Comparison of ENCODE assay signal across 14 mouse cellular contexts in genomic region chr6:86827432-86827831, GRCm38 (mm10). TPM values are rescaled to one million over a fixed set of nuclear protein-coding genes. Genes with fewer than 3 reads are reported as not detected.
DNase-seq lines count a peak whose midpoint lies in the region; ATAC-seq and TF ChIP-seq lines count a peak whose summit lies in the region.
"Had no signal": no experiment of that assay in that cellular context is flagged by ENCODE, and none has a peak within 500 bp of the region (broad histone marks: within the 10 kb centered on the region; RNA-seq: fewer than 3 reads in every experiment).

No protein-coding gene starts in this region.

- ATAC-seq in liver, postnatal 0 days = no peak
- ATAC-seq in megakaryocyte, adult 5-6 weeks (ENCODE audit: poor library complexity, severe bottlenecking) = no peak
- ATAC-seq: forebrain, postnatal 0 days; midbrain, embryonic 13.5 days had no signal

- no peak overlapping the region for H3K9ac ChIP-seq in liver, postnatal 0 days (replicated peaks)
- H3K9ac ChIP-seq: embryonic facial prominence, embryonic 13.5 days; forebrain, postnatal 0 days; midbrain, embryonic 13.5 days had no signal

- H3K27me3 ChIP-seq in liver, postnatal 0 days (ENCODE audit: insufficient read depth, low read length) = no peaks in the 10 kb centered on the region

- H3K36me3 ChIP-seq in liver, postnatal 0 days (replicated peaks; ENCODE audit: insufficient read depth, low read length) = no peaks in the 10 kb centered on the region
- H3K36me3 ChIP-seq: embryonic facial prominence, embryonic 13.5 days; midbrain, embryonic 13.5 days had no signal

- H3K9me3 ChIP-seq in liver, postnatal 0 days (ENCODE audit: low read length) = no peaks in the 10 kb centered on the region
- H3K9me3 ChIP-seq: embryonic facial prominence, embryonic 13.5 days; midbrain, embryonic 13.5 days had no signal

- WGBS in liver, postnatal 0 days (ENCODE audit: insufficient replicate concordance) = 85% methylated on average over 2 of the region's 2 CpGs

- TF ChIP-seq EP300 in liver, postnatal 0 days (IDR thresholded peaks at IDR 0.05; ENCODE audit: low read depth) = no peak

- H3K4me3 ChIP-seq in liver, postnatal 0 days (ENCODE audit: low read depth, low read length) = no peak overlapping the region
- H3K4me3 ChIP-seq: embryonic facial prominence, embryonic 13.5 days; midbrain, embryonic 13.5 days had no signal

- no peak overlapping the region for H3K4me2 ChIP-seq in liver, postnatal 0 days (ENCODE audit: low read depth, low read length)
- H3K4me2 ChIP-seq: embryonic facial prominence, embryonic 13.5 days; midbrain, embryonic 13.5 days had no signal

- H3K27ac ChIP-seq in liver, postnatal 0 days (ENCODE audit: low read depth) = no peak overlapping the region
- H3K27ac ChIP-seq: embryonic facial prominence, embryonic 13.5 days; midbrain, embryonic 13.5 days had no signal

- H3K4me1 ChIP-seq in liver, postnatal 0 days (ENCODE audit: insufficient read depth) = peaks cover 16% of the 10 kb centered on the region

- TF ChIP-seq CTCF in liver, postnatal 0 days (IDR thresholded peaks at IDR 0.05; ENCODE audit: low read depth) = peak; percentile 55

- DNase-seq in adrenal gland, postnatal 25 days = peak; percentile 14
- no peak for DNase-seq in adrenal gland, postnatal 4 days (ENCODE audit: low spot score in 2 of 2)
- no peak for DNase-seq in liver, postnatal 0 days
- no peak for DNase-seq in liver
- DNase-seq in R1 (ENCODE audit: low read depth, low spot score) = peak; percentile 64
- peak; percentile 24 for DNase-seq in thymus, postnatal 0 days (ENCODE audit: low spot score)
- no peak for DNase-seq in adrenal gland, postnatal 36 days
- DNase-seq: cerebellum, postnatal 14 days; forebrain, postnatal 0 days; gastrocnemius, postnatal 36 days; lung, adult 18-20 months had no signal

RNA-seq across cellular contexts. Expression of gene Aak1, which starts 21.9 kb away (rescaled TPM):
- total RNA-seq in adrenal gland, postnatal 25 days (2021) = 93.8 and 99.7 TPM in 2 replicates
- 10 to 100 TPM; 85.6 to 87.7 TPM for total RNA-seq in adrenal gland, postnatal 4 days (2021)
- 1.9 and 2.2 TPM in 2 replicates for polyA plus RNA-seq in liver, postnatal 0 days (2015; fragmentation: Nextera tagmentation; extraction: Ambion mirVana)
- 13.6 and 19.0 TPM in 2 replicates for polyA plus RNA-seq in thymus, postnatal 0 days (2015; fragmentation: Nextera tagmentation; extraction: Ambion mirVana)
- total RNA-seq in adrenal gland, postnatal 36 days (2021) = 100 to 1,000 TPM in 1 of 2 experiments, 10 to 100 TPM in 1; 98.7 to 119 TPM
- 29.7 and 37.6 TPM in 2 replicates for total RNA-seq in megakaryocyte, adult 5-6 weeks (2015)
- 5.3 and 12.9 TPM in 2 replicates for total RNA-seq in megakaryocyte, adult 5-6 weeks (2017)

RNA-seq across cellular contexts. Expression of gene Anxa4, which starts 34.0 kb away (rescaled TPM):
- 56.7 and 68.9 TPM in 2 replicates for total RNA-seq in adrenal gland, postnatal 25 days (2021)
- 10 to 100 TPM; 48.3 to 62.2 TPM for total RNA-seq in adrenal gland, postnatal 4 days (2021)
- 32.5 and 32.7 TPM in 2 replicates for polyA plus RNA-seq in liver, postnatal 0 days (2015; fragmentation: Nextera tagmentation; extraction: Ambion mirVana)
- 33.6 and 34.0 TPM in 2 replicates for polyA plus RNA-seq in thymus, postnatal 0 days (2015; fragmentation: Nextera tagmentation; extraction: Ambion mirVana)
- total RNA-seq in adrenal gland, postnatal 36 days (2021) = 10 to 100 TPM; 62.8 to 72.5 TPM
- 41.8 and 43.7 TPM in 2 replicates for total RNA-seq in megakaryocyte, adult 5-6 weeks (2015)
- total RNA-seq in megakaryocyte, adult 5-6 weeks (2017) = 55.9 and 65.7 TPM in 2 replicates

Comparison
In these comparisons a context has a peak if more than half of its experiments do, and no peak if none do; other contexts are left out.
1. DNase-seq: peak in adrenal gland, postnatal 25 days (single experiment), R1 (single experiment) and thymus, postnatal 0 days (single experiment); none in adrenal gland, postnatal 4 days (0 of 2), liver, postnatal 0 days (single experiment), liver (single experiment) and adrenal gland, postnatal 36 days (0 of 2).